Mouse (Mus musculus) right cerebral cortex, postnatal 36 days (tissue): Measurements from ENCODE around the gene Mbtd1.
"Not testable (repeated sequence)": the region's sequence is repeated elsewhere in the genome, so short reads cannot be mapped to it uniquely, and the experiment has no call there.

ENCODE experiments used
- DNase-seq, 2 experiments: peaks; one replicate each; pipeline ENCODE4 v3.0.0; 2022; ENCODE audit warnings: low spot score in 2 of 2, mixed read lengths in 1 of 2

Gene Mbtd1

GRCm38 (mm10) chr11:93885572-93886410, at the start of gene Mbtd1, which contains the start of gene Utp18:
TSS of gene Mbtd1 (plus strand) at chr11:93885852.
TSS of gene Utp18 (minus strand) at chr11:93885766.
- peak; percentile 96 to 97 for DNase-seq

DNA sequence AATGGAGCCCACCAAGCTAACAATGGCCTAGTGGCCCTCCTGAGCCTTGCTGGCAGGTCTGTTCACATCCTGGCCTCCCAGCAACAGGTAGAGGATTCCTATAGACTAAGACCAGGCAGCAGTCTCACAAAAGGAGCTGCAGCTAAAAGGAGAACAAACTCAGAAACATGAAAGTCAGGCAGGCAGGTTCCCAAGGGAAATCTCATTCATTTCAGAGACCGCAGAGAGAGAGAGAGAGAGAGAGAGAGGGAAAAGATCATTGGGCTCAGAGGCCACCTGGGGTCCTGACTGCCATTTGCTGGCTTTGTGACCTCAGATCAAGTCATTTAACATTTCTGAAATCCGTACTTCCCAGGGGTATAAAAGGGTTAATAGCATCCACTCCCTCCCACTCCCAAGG, 38.3 kb upstream of the Mbtd1 start:
- no peak for DNase-seq

GRCm38 (mm10) chr11:93852546-93852945, 33.1 kb upstream of the Mbtd1 start:
- DNase-seq: no peak

DNA sequence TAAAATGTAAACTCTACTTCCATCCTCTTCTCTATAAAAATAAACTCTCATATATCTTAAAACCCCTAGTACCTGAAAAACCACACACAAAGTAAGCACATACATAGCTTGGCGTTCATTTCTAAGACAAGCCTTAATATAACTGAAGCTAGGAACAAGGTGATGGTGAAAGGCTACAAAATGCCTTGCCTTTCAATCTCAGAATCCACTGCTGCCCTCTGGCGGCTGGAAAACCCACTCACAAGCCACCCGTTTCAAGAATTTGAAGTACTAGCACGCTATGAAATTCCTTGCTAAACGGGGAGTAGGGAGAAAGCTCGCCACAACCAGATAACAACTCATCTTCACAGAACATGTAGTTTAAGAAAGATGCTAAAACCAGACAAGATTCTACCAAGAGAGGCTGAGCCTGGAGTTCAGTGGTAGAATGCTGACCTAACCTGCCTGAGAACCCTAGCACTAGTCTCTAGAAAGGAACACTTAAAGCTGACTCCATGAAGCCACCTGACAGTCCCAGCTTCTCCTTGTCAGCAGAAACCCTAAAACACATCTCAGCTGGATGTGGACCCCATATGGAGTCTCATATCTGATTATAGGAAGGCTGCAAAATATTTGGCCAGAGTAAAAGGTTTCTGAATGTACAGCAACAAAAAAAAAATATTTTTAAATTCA, 29.2 kb upstream of the Mbtd1 start:
- peak; percentile 75 to 77 for DNase-seq

- no peak for DNase-seq
Measured at GRCm38 (mm10) chr11:93860540-93861172, 25.0 kb upstream of the Mbtd1 start.

- no peak for DNase-seq
Measured at GRCm38 (mm10) chr11:93861193-93861592, 24.5 kb upstream of the Mbtd1 start.

GRCm38 (mm10) chr11:93862045-93862623, 23.5 kb upstream of the Mbtd1 start:
- no peak for DNase-seq

- no peak for DNase-seq
Measured at GRCm38 (mm10) chr11:93862638-93863037, 23.0 kb upstream of the Mbtd1 start.

- DNase-seq: no peak
Measured at GRCm38 (mm10) chr11:93884068-93884467, 1.6 kb upstream of the Mbtd1 start.

DNA sequence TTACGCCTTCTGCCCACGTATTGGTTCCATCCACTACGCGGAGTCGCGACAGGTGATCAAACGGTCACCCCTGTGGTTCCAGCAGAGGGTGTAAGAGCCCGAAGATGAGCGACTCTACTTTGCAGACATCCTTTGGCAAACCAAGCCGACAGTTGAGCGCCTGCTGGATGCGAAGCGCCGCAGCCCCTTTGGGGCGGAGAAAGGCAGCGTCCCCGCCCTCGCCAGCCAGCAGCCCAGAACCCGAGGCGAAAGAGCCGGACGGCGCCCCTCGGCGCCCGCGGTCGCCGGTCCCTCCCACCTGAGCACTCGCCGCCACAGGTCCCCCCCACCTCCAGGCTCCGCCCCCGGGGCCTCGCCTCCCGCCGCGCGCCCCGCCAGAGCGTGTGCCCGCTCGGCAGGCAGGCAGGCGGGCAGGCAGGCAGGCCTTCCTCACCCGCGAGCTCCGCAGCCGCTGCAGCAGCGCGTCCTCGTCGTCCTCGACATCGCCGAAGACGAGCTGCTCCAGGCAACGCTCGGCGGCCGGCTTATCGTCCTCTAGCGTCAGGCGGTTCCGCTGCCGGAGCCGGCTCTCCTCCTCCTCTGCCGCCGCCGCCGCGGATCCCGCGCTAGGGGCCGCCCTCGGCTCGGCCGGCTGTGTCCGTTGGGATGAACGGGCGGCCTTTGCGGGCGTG, 616 bp upstream of the Mbtd1 start:
- DNase-seq: peak; percentile 36 to 50

DNA sequence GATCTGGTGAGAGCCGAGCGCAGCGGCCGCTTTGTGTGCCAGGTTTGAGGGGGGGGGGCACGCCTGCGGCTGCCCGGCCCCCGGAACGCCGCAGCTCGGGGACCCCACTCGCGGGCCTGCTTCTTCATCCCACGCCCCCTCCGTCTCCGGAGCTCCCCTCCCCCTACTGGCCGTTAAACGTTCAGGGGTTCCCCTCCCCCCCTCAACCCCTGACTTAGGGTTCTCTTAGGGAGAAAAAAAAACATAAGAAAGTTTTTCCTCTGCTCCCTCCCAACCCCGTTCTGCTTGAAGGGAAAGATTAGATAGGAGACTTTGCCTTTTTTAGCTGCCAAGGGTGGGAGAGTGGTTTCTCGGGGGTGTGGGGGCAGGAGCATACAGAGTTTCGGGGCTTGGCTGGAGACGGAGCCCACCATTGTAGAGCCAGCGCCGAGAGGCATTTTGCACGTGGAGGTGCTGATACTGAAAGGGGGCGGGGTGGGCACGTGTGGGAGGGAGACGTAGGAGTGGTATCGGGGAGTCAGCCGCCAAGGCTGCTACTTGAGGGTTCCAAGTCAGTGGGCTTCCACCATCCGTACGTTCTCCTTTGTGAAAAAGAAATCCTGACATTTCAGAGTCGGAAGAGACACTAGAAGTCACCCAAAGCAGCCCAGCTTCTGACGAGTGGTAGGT, 893 bp downstream of the Mbtd1 start:
- DNase-seq: no peak

DNA sequence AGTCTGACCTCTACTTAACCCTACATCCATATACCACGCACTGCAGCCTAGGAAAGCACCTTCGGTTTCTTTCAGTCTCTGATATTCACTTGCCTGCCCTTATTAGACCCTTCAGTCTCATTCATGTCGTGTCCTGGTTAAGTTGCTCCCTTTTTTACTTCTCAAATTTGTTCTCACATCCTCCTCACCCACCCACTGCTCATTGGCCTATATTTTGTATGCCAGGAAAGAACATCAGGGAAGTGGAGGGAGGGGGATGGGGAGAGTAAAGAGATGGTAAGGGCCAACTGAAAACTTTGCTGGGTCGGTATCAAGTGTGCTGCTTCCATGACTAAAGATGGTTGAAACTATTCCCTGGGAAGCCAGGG, 1.4 kb downstream of the Mbtd1 start:
- DNase-seq: no peak

- DNase-seq: no peak
Measured at GRCm38 (mm10) chr11:93897732-93898131, 12.1 kb downstream of the Mbtd1 start.

DNA sequence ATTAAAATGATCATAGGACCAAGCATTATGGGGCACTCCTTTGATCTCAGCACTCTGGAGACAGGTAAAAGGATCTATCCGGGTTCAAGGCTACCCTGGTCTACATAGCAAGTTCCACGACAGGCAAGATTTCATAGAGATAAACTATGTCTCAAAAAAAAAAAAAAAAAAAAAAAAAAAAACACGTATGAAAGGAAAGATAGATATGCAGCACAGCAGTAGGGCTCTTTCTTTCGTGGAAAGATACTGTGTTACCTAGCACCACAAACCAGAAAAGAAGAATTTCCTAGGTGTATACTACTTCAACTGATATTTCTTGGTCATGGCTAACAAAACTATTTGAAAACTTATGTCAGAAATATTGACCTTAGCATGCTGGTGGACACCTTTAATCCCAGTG, 21.2 kb downstream of the Mbtd1 start:
- no peak for DNase-seq

DNA sequence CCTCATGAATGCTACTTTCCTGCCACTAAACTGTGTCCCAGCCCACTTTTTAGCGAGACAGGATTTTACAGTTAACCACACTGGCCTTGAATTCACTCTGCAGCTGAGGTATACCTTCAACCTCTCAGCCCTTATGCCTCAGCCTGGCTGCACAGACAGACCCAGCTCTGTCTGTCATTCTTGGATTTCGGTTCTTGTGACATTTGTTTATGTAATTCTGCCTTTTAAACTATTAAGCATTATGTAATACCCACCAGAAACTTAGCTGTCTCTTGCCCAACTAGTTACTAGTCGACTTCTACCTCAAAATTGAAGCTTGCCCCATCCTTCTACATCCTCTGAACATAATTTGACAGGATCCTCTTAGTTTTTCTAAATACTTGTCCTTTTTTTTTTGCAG, 22.2 kb downstream of the Mbtd1 start:
- DNase-seq: no peak

DNA sequence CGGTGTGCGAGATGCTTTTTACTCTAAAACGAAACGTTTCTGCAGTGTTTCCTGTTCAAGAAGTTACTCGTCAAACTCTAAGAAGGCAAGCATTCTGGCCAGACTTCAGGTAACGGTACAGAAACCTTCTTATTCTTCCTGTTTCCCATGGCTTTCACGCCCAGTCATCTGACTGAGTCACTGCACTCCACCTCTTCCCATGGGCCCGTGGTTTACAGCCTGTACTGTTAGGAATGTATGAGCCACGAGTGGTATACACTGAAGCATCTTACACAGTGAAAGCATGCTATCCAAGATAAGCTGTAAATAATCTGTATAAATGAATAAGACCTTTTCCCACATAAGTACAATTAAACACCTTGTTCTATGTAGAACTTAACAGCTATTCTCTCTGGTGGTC, 23.2 kb downstream of the Mbtd1 start:
- DNase-seq: no peak

GRCm38 (mm10) chr11:93911603-93912002, 26.0 kb downstream of the Mbtd1 start:
- no peak for DNase-seq

GRCm38 (mm10) chr11:93915019-93915418, 29.4 kb downstream of the Mbtd1 start:
- DNase-seq: not testable (repeated sequence)

DNA sequence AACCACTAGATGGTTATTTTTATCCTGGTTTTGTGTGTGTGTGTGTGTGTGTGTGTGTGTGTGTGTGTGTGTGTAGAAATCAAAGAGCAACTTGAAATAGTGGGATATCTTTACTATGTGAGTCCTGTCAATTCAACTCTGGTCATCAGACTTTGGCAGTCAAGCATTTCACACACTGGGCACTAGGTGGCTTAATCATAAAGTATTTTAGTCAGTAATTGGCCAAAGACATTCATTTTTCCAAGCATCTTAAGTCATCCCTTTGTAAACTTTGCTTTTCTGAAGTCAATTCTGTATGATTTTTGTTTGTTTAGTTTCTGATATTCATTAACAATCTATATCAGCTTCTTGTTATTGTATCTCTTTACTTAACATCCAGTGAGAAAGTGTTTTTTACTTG, 43.5 kb downstream of the Mbtd1 start:
- DNase-seq: no peak

- no peak for DNase-seq
Measured at GRCm38 (mm10) chr11:93940906-93941305, 55.3 kb downstream of the Mbtd1 start.

GRCm38 (mm10) chr11:93944986-93945385, 59.3 kb downstream of the Mbtd1 start:
- no peak for DNase-seq
